ENCODE assay signal across 8 mouse cellular contexts in the genomic region with DNA sequence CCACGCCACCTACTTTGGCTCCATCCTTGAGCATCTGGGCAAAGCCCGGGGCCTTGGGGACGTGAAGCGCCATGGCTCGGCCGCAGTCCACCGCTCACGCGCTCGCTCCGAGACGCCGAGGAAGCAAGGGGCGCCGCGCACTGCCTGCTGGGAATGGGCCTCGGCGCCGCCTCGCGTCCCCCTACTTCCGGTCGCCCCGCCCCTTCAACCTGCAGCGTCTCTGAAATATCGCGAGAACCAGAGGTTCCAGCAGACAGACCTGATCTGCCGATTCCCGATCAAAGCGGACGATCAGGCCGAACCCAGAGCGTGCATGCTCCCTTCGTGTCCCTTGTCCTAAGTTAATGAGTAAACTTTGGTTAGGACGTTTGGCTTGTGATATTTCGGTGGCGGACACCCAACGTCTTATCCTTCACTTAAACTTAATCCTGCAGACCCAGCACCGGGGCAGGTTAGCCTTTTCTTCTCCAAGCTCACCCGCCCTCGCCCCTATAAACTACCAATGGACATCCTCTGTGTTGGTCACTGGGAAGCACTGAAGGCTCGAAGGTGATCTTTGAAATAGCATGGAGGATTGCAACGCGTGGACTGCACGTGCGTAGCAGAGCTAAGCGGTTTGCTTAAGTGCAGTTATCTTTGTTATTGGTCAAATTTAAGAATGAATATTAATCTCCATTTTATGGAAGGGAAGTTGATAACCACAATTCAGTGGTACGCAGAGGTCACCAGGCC. TPM values are rescaled to one million over a fixed set of nuclear protein-coding genes. Genes with fewer than 3 reads are reported as not detected.
DNase-seq lines count a peak whose midpoint lies in the region; ATAC-seq and TF ChIP-seq lines count a peak whose summit lies in the region.

TSS of gene Cct8 (minus strand) at position 158 of the 732 bp plus-strand sequence.

- dilution Hi-C loops in CH12.LX (cut with MboI; ENCODE audit: extremely low pct_ligation_motif_present, extremely low pct_unique_long_range_greater_than_20kb, low sequenced_read_pairs), result no loop called here

- H3K27me3 ChIP-seq in CH12.LX (replicated peaks), result no peaks in the 10 kb centered on the region
- H3K27me3 ChIP-seq in forebrain, embryonic 11.5 days (ENCODE audit: control insufficient read depth, insufficient read depth, low read length), result no peaks in the 10 kb centered on the region
- H3K27me3 ChIP-seq in heart, embryonic 16.5 days (ENCODE audit: control insufficient read depth, insufficient read depth, low read length), result no peaks in the 10 kb centered on the region
- no peaks in the 10 kb centered on the region for H3K27me3 ChIP-seq in liver, embryonic 15.5 days
- no peaks in the 10 kb centered on the region for H3K27me3 ChIP-seq in neural tube, embryonic 12.5 days (replicated peaks)

- TF ChIP-seq EP300 in CH12.LX (IDR thresholded peaks at IDR 0.05; ENCODE audit: low read length), result no peak

- peaks cover 8 to 29% of the 10 kb centered on the region in 2 experiments for H3K4me1 ChIP-seq in CH12.LX (ENCODE audit: control insufficient read depth in 1 of 2, insufficient read depth in 2 of 2)
- 0 out of 2 replicates have a peak, but pooled peaks cover 6% of the 10 kb centered on the region for H3K4me1 ChIP-seq in forebrain, embryonic 11.5 days (replicated peaks; ENCODE audit: control insufficient read depth, insufficient read depth, low read length)
- peaks cover 13% of the 10 kb centered on the region for H3K4me1 ChIP-seq in heart, embryonic 16.5 days (ENCODE audit: control insufficient read depth, insufficient read depth, low read length)
- peaks cover 21% of the 10 kb centered on the region for H3K4me1 ChIP-seq in liver, embryonic 15.5 days (replicated peaks)
- peaks cover 15% of the 10 kb centered on the region for H3K4me1 ChIP-seq in neural tube, embryonic 12.5 days

- peak; percentile 95 for ATAC-seq in forebrain, embryonic 11.5 days (replicated peaks; ENCODE audit: low FRiP score)
- peak; percentile 94 for ATAC-seq in heart, embryonic 16.5 days (replicated peaks; ENCODE audit: extremely low read depth, insufficient read depth, low FRiP score)
- peak; percentile 91 for ATAC-seq in liver, embryonic 15.5 days (ENCODE audit: insufficient read depth)
- ATAC-seq in neural tube, embryonic 12.5 days (ENCODE audit: low FRiP score, low read depth), result peak; percentile 96

- peak; percentile 100 for DNase-seq in CH12.LX (ENCODE audit: extremely low read depth)
- peak; percentile 94 for DNase-seq in c-Kit-positive CD71-positive TER-119-negative erythroid progenitor cells, embryonic 14.5 days (ENCODE audit: low read depth)
- DNase-seq in forebrain, embryonic 11.5 days (ENCODE audit: low spot score), result peak; percentile 98
- peak; percentile 99 for DNase-seq in kidney, postnatal 36 days
- peak; percentile 97 for DNase-seq in telencephalon, adult 2 months (ENCODE audit: low read depth, low spot score)

- H3K79me2 ChIP-seq in CH12.LX (replicated peaks; ENCODE audit: control insufficient read depth, extremely low read depth, insufficient read depth, poor library complexity, severe bottlenecking), result peaks cover 51% of the 10 kb centered on the region

- in situ Hi-C loops in CH12.LX (cut with MboI; ENCODE audit: low pct_ligation_motif_present, low pct_unique_long_range_greater_than_20kb, low sequenced_read_pairs), result no loop called here

- peak; percentile 99 for TF ChIP-seq POLR2A in CH12.LX (IDR thresholded peaks at IDR 0.05; ENCODE audit: low read depth, low read length)

- TF ChIP-seq RAD21 in CH12.LX (IDR thresholded peaks at IDR 0.05; ENCODE audit: low read depth, low read length), result no peak

- WGBS in forebrain, embryonic 11.5 days, result under 1% methylated on average over 48 of the region's 48 CpGs
- WGBS in heart, embryonic 16.5 days, result under 1% methylated on average over 48 of the region's 48 CpGs
- WGBS in liver, embryonic 15.5 days (ENCODE audit: insufficient replicate concordance), result under 1% methylated on average over 48 of the region's 48 CpGs
- under 1% methylated on average over 48 of the region's 48 CpGs for WGBS in neural tube, embryonic 12.5 days

- H3K27ac ChIP-seq in CH12.LX (ENCODE audit: insufficient read depth, low read depth), result peak within 1 kb of the TSS; percentile 66
- peak within 1 kb of the TSS; percentile 62 for H3K27ac ChIP-seq in forebrain, embryonic 11.5 days (ENCODE audit: low read depth, low read length)
- peak within 1 kb of the TSS; percentile 91 for H3K27ac ChIP-seq in heart, embryonic 16.5 days (ENCODE audit: low read length)
- peak within 1 kb of the TSS; percentile 85 for H3K27ac ChIP-seq in liver, embryonic 15.5 days (replicated peaks)
- H3K27ac ChIP-seq in neural tube, embryonic 12.5 days, result peak within 1 kb of the TSS; percentile 53; the same call in 1 of the 2 replicates

- peak within 1 kb of the TSS; percentile 87 to 97 (median 96) for H3K4me3 ChIP-seq in CH12.LX (replicated peaks in 1 of 3; ENCODE audit: low read depth in 2 of 3, low read length in 2 of 3, poor library complexity in 1 of 3)
- H3K4me3 ChIP-seq in forebrain, embryonic 11.5 days (ENCODE audit: low read depth, low read length), result peak within 1 kb of the TSS; percentile 88
- H3K4me3 ChIP-seq in heart, embryonic 16.5 days (ENCODE audit: low read length), result peak within 1 kb of the TSS; percentile 100
- H3K4me3 ChIP-seq in liver, embryonic 15.5 days (replicated peaks), result peak within 1 kb of the TSS; percentile 99
- H3K4me3 ChIP-seq in neural tube, embryonic 12.5 days, result peak within 1 kb of the TSS; percentile 87

- no peaks in the 10 kb centered on the region for H3K9me3 ChIP-seq in CH12.LX (replicated peaks; ENCODE audit: low read length)
- no peaks in the 10 kb centered on the region for H3K9me3 ChIP-seq in forebrain, embryonic 11.5 days (ENCODE audit: control insufficient read depth, low read length)
- no peaks in the 10 kb centered on the region for H3K9me3 ChIP-seq in heart, embryonic 16.5 days (replicated peaks; ENCODE audit: control insufficient read depth, low read length)
- H3K9me3 ChIP-seq in liver, embryonic 15.5 days (replicated peaks), result no peaks in the 10 kb centered on the region
- no peaks in the 10 kb centered on the region for H3K9me3 ChIP-seq in neural tube, embryonic 12.5 days

- peak within 1 kb of the TSS; percentile 100 for H3K9ac ChIP-seq in CH12.LX (ENCODE audit: insufficient read depth, low read depth)
- peak within 1 kb of the TSS; percentile 96 for H3K9ac ChIP-seq in forebrain, embryonic 11.5 days (ENCODE audit: low read length)
- H3K9ac ChIP-seq in heart, embryonic 16.5 days (ENCODE audit: low read length), result peak within 1 kb of the TSS; percentile 99
- peak within 1 kb of the TSS; percentile 97 for H3K9ac ChIP-seq in liver, embryonic 15.5 days
- peak within 1 kb of the TSS; percentile 96 for H3K9ac ChIP-seq in neural tube, embryonic 12.5 days

- no peak for TF ChIP-seq CTCF in CH12.LX (conservative IDR thresholded peaks at IDR 0.05 in 1 of 2, IDR thresholded peaks at IDR 0.05 in 1 of 2; ENCODE audit: low read depth in 2 of 2, low read length in 2 of 2)

- H3K36me3 ChIP-seq in CH12.LX (replicated peaks in 1 of 2; ENCODE audit: control insufficient read depth in 1 of 2, insufficient read depth in 1 of 2, low read length in 1 of 2), result peaks cover 24 to 39% of the 10 kb centered on the region in 2 experiments
- H3K36me3 ChIP-seq in forebrain, embryonic 11.5 days (ENCODE audit: control insufficient read depth, insufficient read depth, low read length), result peaks cover 3% of the 10 kb centered on the region; the same call in 1 of the 2 replicates
- peaks cover 26% of the 10 kb centered on the region for H3K36me3 ChIP-seq in heart, embryonic 16.5 days (ENCODE audit: control insufficient read depth, insufficient read depth)
- H3K36me3 ChIP-seq in liver, embryonic 15.5 days (replicated peaks), result peaks cover 33% of the 10 kb centered on the region
- peaks cover 31% of the 10 kb centered on the region for H3K36me3 ChIP-seq in neural tube, embryonic 12.5 days

- peak within 1 kb of the TSS; percentile 99 for H3K4me2 ChIP-seq in CH12.LX (ENCODE audit: insufficient read depth, low read depth, poor library complexity, severe bottlenecking)
- H3K4me2 ChIP-seq in forebrain, embryonic 11.5 days (ENCODE audit: low read depth, low read length, severe bottlenecking), result peak within 1 kb of the TSS; percentile 72
- peak within 1 kb of the TSS; percentile 93 for H3K4me2 ChIP-seq in heart, embryonic 16.5 days (ENCODE audit: low read depth, low read length)
- peak within 1 kb of the TSS; percentile 85 for H3K4me2 ChIP-seq in liver, embryonic 15.5 days
- H3K4me2 ChIP-seq in neural tube, embryonic 12.5 days (replicated peaks), result peak within 1 kb of the TSS; percentile 75

TF ChIP-seq in CH12.LX, 34 proteins besides CTCF, POLR2A, EP300 and RAD21 (continues in another document):
- TF ChIP-seq HCFC1 (IDR thresholded peaks at IDR 0.05; ENCODE audit: low read depth, low read length), result peak; percentile 95
- TF ChIP-seq MAX (IDR thresholded peaks at IDR 0.05; ENCODE audit: low read length), result peak; percentile 94
- TF ChIP-seq JUND (conservative IDR thresholded peaks at IDR 0.05; ENCODE audit: low read depth, low read length), result no peak
- TF ChIP-seq ZC3H11A (IDR thresholded peaks at IDR 0.05; ENCODE audit: low read depth, low read length), result no peak
- TF ChIP-seq SIN3A (IDR thresholded peaks at IDR 0.05; ENCODE audit: low read length), result peak; percentile 99
- TF ChIP-seq E2F4 (IDR thresholded peaks at IDR 0.05; ENCODE audit: insufficient replicate concordance, low read depth, low read length), result no peak
- peak; percentile 96 for TF ChIP-seq KAT2A (IDR thresholded peaks at IDR 0.05; ENCODE audit: insufficient replicate concordance, low read length)
- TF ChIP-seq JUN (IDR thresholded peaks at IDR 0.05; ENCODE audit: insufficient read depth, low read depth, low read length), result no peak
- peak; percentile 97 for TF ChIP-seq TCF12 (IDR thresholded peaks at IDR 0.05; ENCODE audit: low read depth, low read length)
- peak; percentile 100 for TF ChIP-seq CHD2 (IDR thresholded peaks at IDR 0.05; ENCODE audit: low read length)
- peak; percentile 52; the same call in 1 of the 2 replicates for TF ChIP-seq ETS1 (conservative IDR thresholded peaks at IDR 0.05; ENCODE audit: low read depth, low read length)
- TF ChIP-seq MAFK (IDR thresholded peaks at IDR 0.05; ENCODE audit: insufficient replicate concordance, low read length), result no peak
- peak; percentile 73; the same call in 1 of the 2 replicates for TF ChIP-seq UBTF (IDR thresholded peaks at IDR 0.05; ENCODE audit: low read depth, low read length)
- TF ChIP-seq USF1 (IDR thresholded peaks at IDR 0.05; ENCODE audit: low read depth, low read length), result no peak

RNA-seq across cellular contexts. Expression of gene Cct8, which starts in this region (rescaled TPM):
- 350 and 466 TPM in 2 replicates for total RNA-seq in CH12.LX (2012; rRNA removed)
- 863 and 980 TPM in 2 replicates for total RNA-seq in CH12.LX (2014; rRNA removed)
- 1,169 and 1,185 TPM in 2 replicates for polyA plus RNA-seq in CH12.LX (2012; ENCODE audit: insufficient read length, low read depth)
- 606 and 643 TPM in 2 replicates for polyA plus RNA-seq in forebrain, embryonic 11.5 days (2014; fragmentation: Nextera tagmentation; extraction: Ambion mirVana)
- 296 and 348 TPM in 2 replicates for polyA plus RNA-seq in heart, embryonic 16.5 days (2015; fragmentation: Nextera tagmentation; extraction: Ambion mirVana)
- polyA plus RNA-seq in liver, embryonic 15.5 days (2015; fragmentation: Nextera tagmentation; extraction: Ambion mirVana), result 208 and 220 TPM in 2 replicates
- polyA plus RNA-seq in neural tube, embryonic 12.5 days (2016; fragmentation: Nextera tagmentation; extraction: Ambion mirVana), result 499 and 510 TPM in 2 replicates

Comparison
In these comparisons a context has a peak if more than half of its experiments do, and no peak if none do; other contexts are left out.
1. Peak in every context shown above with its lines: DNase-seq, ATAC-seq, H3K4me3 ChIP-seq and H3K27ac ChIP-seq.